Mouse (Mus musculus): ENCODE results near the gene Habp2. TPM values are rescaled to one million over a fixed set of nuclear protein-coding genes. Genes with fewer than 3 reads are reported as not detected.

Habp2 gene
- total and polyA plus RNA-seq, 3 experiments: not detected

DNA sequence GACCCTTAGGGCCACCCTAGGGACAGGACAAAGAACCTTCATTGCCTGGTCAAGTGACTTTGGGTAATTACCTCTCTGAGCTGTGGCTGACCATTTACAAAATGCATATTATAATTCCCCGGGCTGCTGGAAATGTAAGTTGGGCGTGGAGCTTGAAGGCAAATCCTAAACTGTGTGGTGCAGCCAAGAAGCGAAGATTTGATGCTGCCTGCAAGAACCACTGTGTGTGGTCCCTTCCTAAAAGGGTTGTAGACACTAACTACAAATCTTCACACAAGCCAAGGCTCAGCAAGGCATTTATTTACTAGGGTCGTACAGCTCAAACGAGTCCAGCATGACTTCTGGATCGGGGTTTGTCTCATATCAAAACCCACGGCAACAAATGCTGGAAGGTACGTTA lies 77.6 kb downstream of the Habp2 start:
- DNase-seq (ENCODE audit: extremely low read depth): no peak
- TF ChIP-seq MXI1 (IDR thresholded peaks at IDR 0.05; ENCODE audit: low read depth, low read length): no peak
- TF ChIP-seq TCF12 (IDR thresholded peaks at IDR 0.05; ENCODE audit: low read depth, low read length): no peak
- no peak for TF ChIP-seq NRF1 (IDR thresholded peaks at IDR 0.05; ENCODE audit: low read depth, low read length)
- no peak for TF ChIP-seq PAX5 (IDR thresholded peaks at IDR 0.05; ENCODE audit: low read length)
- no peak for TF ChIP-seq USF2 (conservative IDR thresholded peaks at IDR 0.05; ENCODE audit: low read depth, low read length)
- Histone ChIP-seq H3K27me3 (replicated peaks) (no peaks in the 10 kb centered on the region), H3K27ac (ENCODE audit: insufficient read depth, low read depth) (no peak overlapping the region), H3K4me3 (replicated peaks in 1 of 3; ENCODE audit: low read depth in 2 of 3, low read length in 2 of 3, poor library complexity in 1 of 3) (no peak overlapping the region), H3K9me3 (replicated peaks; ENCODE audit: low read length) (no peaks in the 10 kb centered on the region), H3K4me2 (ENCODE audit: insufficient read depth, low read depth, poor library complexity, severe bottlenecking) (no peak overlapping the region), H3K9ac (ENCODE audit: insufficient read depth, low read depth) (no peak overlapping the region), H3K36me3 (replicated peaks in 1 of 2; ENCODE audit: control insufficient read depth in 1 of 2, insufficient read depth in 1 of 2, low read length in 1 of 2) (no peaks in the 10 kb centered on the region), H3K4me1 (ENCODE audit: control insufficient read depth in 1 of 2, insufficient read depth in 2 of 2) (no peaks in the 10 kb centered on the region), H3K79me2 (replicated peaks; ENCODE audit: control insufficient read depth, extremely low read depth, insufficient read depth, poor library complexity, severe bottlenecking) (no peaks in the 10 kb centered on the region)
- in situ Hi-C loops (cut with MboI; ENCODE audit: low pct_ligation_motif_present, low pct_unique_long_range_greater_than_20kb, low sequenced_read_pairs): no loop called here
- dilution Hi-C loops (cut with MboI; ENCODE audit: extremely low pct_ligation_motif_present, extremely low pct_unique_long_range_greater_than_20kb, low sequenced_read_pairs): no loop called here

DNA sequence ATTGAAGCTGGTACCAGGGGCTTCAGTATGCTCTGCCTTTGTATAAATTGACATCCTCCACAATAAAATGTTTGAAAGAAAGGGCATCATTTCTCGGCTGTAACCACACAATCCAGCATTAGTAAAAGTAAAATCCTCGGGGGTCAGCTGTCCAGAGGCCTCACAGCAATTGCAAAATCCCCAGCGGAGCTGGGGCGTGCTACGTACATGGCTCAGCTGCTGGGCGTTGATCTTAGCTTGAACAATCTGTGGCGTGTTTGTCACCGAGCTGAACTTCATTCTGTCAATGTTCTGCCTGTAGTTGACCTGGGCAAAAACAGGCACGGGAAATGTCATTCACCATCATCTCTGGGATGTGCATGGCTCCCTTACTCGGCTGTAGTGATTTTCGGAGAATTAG lies 79.2 kb downstream of the Habp2 start:
- no peaks in the 10 kb centered on the region for H3K27me3 ChIP-seq (replicated peaks)
- H3K4me3 ChIP-seq (replicated peaks in 1 of 3; ENCODE audit: low read depth in 2 of 3, low read length in 2 of 3, poor library complexity in 1 of 3): no peak overlapping the region
- H3K27ac ChIP-seq (ENCODE audit: insufficient read depth, low read depth): no peak overlapping the region
- H3K36me3 ChIP-seq (replicated peaks in 1 of 2; ENCODE audit: control insufficient read depth in 1 of 2, insufficient read depth in 1 of 2, low read length in 1 of 2): no peaks in the 10 kb centered on the region
- dilution Hi-C loops (cut with MboI; ENCODE audit: extremely low pct_ligation_motif_present, extremely low pct_unique_long_range_greater_than_20kb, low sequenced_read_pairs): no loop called here
- no peak overlapping the region for H3K9ac ChIP-seq (ENCODE audit: insufficient read depth, low read depth)
- no peak overlapping the region for H3K4me2 ChIP-seq (ENCODE audit: insufficient read depth, low read depth, poor library complexity, severe bottlenecking)
- TF ChIP-seq PAX5 (IDR thresholded peaks at IDR 0.05; ENCODE audit: low read length): no peak
- no peak for TF ChIP-seq E2F4 (IDR thresholded peaks at IDR 0.05; ENCODE audit: insufficient replicate concordance, low read depth, low read length)
- TF ChIP-seq HCFC1 (IDR thresholded peaks at IDR 0.05; ENCODE audit: low read depth, low read length): no peak
- no peak for TF ChIP-seq JUND (conservative IDR thresholded peaks at IDR 0.05; ENCODE audit: low read depth, low read length)
- no peak for TF ChIP-seq NELFE (IDR thresholded peaks at IDR 0.05; ENCODE audit: low read depth, low read length)
- no peak for TF ChIP-seq USF2 (conservative IDR thresholded peaks at IDR 0.05; ENCODE audit: low read depth, low read length)
- no peak for TF ChIP-seq MEF2A (IDR thresholded peaks at IDR 0.05; ENCODE audit: borderline replicate concordance, low read depth, low read length)
- no peak for TF ChIP-seq SMC3 (IDR thresholded peaks at IDR 0.05; ENCODE audit: low read depth, low read length)
- no peak for TF ChIP-seq MXI1 (IDR thresholded peaks at IDR 0.05; ENCODE audit: low read depth, low read length)
- no peak for TF ChIP-seq ETS1 (conservative IDR thresholded peaks at IDR 0.05; ENCODE audit: low read depth, low read length)
- no peak for TF ChIP-seq CTCF (conservative IDR thresholded peaks at IDR 0.05 in 1 of 2, IDR thresholded peaks at IDR 0.05 in 1 of 2; ENCODE audit: low read depth in 2 of 2, low read length in 2 of 2)
- TF ChIP-seq TBP (conservative IDR thresholded peaks at IDR 0.05; ENCODE audit: low read depth, low read length): no peak
- no peak for TF ChIP-seq MAX (IDR thresholded peaks at IDR 0.05; ENCODE audit: low read length)
- no peak for TF ChIP-seq POLR2AphosphoS2 (IDR thresholded peaks at IDR 0.05; ENCODE audit: low read depth, low read length)
- TF ChIP-seq POLR2A (IDR thresholded peaks at IDR 0.05; ENCODE audit: low read depth, low read length): no peak
- TF ChIP-seq UBTF (IDR thresholded peaks at IDR 0.05; ENCODE audit: low read depth, low read length): no peak
- TF ChIP-seq RCOR1 (conservative IDR thresholded peaks at IDR 0.05; ENCODE audit: low read depth, low read length): no peak
- no peak for TF ChIP-seq IRF4 (IDR thresholded peaks at IDR 0.05; ENCODE audit: low read depth, low read length)
- no peak for TF ChIP-seq USF1 (IDR thresholded peaks at IDR 0.05; ENCODE audit: low read depth, low read length)
- H3K4me1 ChIP-seq (ENCODE audit: control insufficient read depth in 1 of 2, insufficient read depth in 2 of 2): no peaks in the 10 kb centered on the region
- no peaks in the 10 kb centered on the region for H3K79me2 ChIP-seq (replicated peaks; ENCODE audit: control insufficient read depth, extremely low read depth, insufficient read depth, poor library complexity, severe bottlenecking)
- in situ Hi-C loops (cut with MboI; ENCODE audit: low pct_ligation_motif_present, low pct_unique_long_range_greater_than_20kb, low sequenced_read_pairs): no loop called here
- no peaks in the 10 kb centered on the region for H3K9me3 ChIP-seq (replicated peaks; ENCODE audit: low read length)
- no peak for DNase-seq (ENCODE audit: extremely low read depth)

Data from CH12.LX (cell line).